Mouse (Mus musculus) c-Kit-positive CD71-positive TER-119-negative erythroid progenitor cells, embryonic 14.5 days (primary cell): ENCODE results near the gene Psph.

Experiments
- DNase-seq: peaks from one replicate; pipeline ENCODE4 v3.0.0-alpha.2; 2013; ENCODE audit warnings: low read depth

The Psph gene

DNA sequence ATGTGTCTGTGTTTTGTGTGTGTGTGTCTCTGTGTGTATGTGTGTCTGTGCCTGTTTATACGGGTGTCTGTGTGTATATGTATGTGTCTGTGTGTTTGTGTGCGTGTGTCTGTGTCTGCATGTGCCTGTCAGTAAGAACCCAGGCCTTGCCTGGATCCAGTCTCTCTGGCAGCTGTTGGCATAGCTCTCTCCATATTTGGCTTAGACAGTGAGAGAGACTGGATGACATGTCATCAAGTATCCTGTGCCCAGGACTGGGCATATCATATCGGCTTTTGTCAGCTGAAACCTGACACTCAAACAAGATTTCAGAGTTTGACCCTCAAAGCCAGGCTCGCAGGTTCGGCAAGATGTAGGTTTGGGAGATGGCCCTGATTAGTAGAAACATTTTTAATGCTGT lies 56.2 kb downstream of the Psph start:
- DNase-seq: no peak

DNA sequence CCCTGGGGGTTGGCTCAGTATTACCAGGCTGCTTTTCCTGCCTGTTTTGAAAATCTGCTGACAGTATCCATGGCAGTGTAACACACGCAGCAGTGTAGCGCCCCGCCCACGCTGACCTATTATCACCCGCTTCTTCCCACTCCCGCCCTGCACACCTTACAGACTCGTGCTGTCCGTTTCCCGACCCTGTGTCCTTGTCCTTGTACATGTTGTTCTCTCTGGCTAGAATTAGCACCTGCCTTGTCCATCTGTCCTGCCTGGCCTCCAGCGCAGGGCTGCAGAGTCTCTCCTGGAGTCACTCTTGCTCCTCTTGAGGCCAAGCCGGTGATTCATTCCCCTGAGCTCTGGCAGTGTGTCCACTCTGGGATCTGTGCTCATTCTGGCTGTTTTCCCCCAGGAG lies 56.9 kb downstream of the Psph start:
- DNase-seq: no peak

DNA sequence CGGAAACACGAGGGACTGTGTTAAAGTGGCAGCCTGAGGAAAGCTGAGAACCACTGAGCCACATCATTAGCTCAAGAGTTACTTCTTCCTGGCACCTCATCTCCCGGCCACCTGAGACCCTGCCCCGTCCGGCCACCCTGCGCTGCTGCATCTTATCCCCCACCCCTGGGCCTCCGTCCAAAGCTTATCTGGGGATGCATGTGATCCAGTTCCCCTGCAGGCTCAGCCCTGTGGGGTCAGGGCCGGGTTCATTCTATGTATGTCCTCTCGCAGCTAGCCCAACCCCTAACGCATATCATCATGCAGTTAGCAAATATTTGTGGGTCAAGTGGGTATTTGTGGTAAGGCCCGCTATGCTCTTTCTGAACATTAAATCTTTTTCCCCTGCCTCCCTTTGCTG lies 58.0 kb downstream of the Psph start:
- no peak for DNase-seq

- DNase-seq: no peak
Measured at GRCm38 (mm10) chr5:129726784-129727183, 60.5 kb downstream of the Psph start.

GRCm38 (mm10) chr5:129725774-129726392 lies 61.4 kb downstream of the Psph start:
- DNase-seq: no peak

DNA sequence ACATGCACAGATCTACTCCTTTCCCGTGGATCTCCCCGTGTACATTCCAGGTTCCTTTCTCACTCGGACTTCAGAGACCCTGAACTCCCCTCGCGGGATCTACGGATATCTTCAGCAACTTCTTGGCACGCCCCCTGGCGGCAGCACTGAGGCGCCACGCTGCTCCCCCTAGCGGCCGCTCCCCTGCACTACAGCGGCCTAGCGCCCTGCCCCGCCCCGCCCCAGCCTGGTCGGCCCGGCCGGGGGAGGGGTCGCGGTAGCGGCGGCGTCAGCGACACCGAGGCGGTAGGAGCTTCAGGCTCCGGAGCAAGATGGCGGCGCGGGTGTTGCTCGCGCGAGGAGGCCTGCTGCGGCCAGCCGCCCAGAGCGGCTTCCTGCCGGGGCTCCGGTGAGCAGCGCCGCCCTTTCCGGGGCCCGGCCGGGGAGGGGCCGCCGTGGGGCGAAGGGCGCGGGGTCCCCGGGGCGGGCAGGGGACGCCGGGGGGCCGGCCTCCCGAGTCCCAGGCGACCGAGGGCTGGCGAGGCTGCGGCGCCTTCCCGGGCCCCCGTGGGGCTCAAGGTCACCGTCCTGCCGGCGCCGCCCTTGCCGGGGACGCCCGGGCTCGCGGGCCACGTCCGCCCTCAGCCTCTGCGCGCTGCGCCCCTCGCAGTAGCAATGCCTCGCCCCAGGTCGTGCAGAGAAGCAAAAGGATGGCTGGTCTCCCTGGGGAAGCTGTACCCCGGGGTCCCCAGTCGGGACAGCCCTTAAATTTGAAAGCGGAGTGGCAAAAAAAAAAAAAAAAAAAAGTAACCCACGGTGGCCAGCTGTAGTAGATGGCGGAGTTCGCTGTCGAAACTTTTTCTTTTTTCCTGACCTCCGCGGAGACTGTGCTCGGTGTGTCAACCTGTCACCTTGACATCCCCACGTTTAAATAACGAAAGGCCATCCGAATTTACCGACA lies 62.1 kb downstream of the Psph start, which contains the start of gene Nipsnap2:
TSS of gene Nipsnap2 (plus strand) at position 230 of the 940 bp plus-strand sequence.
- DNase-seq: no peak

DNA sequence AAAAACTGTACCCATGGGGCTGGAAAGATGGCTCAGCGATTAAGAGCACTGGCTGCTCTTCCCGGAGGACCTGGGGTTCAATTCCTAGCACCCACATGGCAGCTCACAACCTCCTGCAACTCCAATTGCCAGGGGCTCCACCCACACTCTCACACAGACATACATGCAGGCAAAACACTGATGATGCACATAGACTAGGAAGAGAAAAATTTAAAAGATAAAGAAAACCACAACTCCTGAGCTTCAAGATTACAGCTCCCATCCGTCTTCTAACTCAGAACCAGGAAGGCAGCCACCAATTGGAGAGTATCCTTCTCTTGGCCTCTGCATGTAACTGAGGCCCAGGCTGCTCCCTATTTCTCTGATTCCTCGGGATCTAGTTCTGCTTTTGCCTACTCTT lies 63.0 kb downstream of the Psph start:
- DNase-seq: no peak

DNA sequence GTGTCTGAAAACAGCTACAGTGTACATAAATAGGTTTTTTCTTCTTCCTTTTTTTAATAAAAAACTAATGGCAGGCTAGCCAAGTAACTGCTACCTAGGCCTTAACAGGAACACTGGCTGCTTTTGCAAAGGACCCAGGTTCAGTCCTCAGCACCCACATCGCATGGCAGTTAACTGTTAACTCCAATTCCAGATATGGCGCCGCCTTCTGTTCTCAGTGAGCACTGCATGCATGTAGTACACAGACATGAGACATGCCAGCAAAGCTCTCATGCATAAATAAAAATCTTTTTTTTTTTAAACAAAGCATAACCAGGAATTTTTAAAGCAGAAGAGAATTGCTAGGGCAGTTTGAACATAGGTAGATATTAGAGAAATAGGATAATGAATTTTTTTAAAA lies 67.1 kb downstream of the Psph start:
- DNase-seq: no peak

- DNase-seq: no peak
Measured at GRCm38 (mm10) chr5:129717016-129717415, 70.2 kb downstream of the Psph start.
